Mouse (Mus musculus) forebrain, embryonic 12.5 days (tissue): ENCODE measurements at regions not wholly inside any gene's neighbourhood (a gene's known extent, or its start where the extent isn't known, plus 50 kb on each side); places are given as distances from the start of the nearest gene placed in this dataset.

ENCODE experiments used
- ATAC-seq: fragments of 200-750 bp; cut with Nextera tagmentation; 2 replicates; pipeline ENCODE4 v1.8.0; 2017; ENCODE audit warnings: moderate TSS enrichment; ENCODE audit not compliant: low FRiP score
- H3K27ac ChIP-seq: fragments of 300-500 bp; sonication (generic); 2 replicates; pipeline ENCODE4 v1.5.1; 2016; ENCODE audit warnings: mild to moderate bottlenecking
- H3K27me3 ChIP-seq: fragments of 300-500 bp; sonication (generic); 2 replicates; pipeline ENCODE4 v1.6.1; 2016; ENCODE audit warnings: mild to moderate bottlenecking
- H3K36me3 ChIP-seq: fragments of 300-500 bp; sonication (generic); replicated peaks from 2 replicates; pipeline ENCODE4 v1.6.1; 2016; ENCODE audit warnings: mild to moderate bottlenecking
- H3K4me1 ChIP-seq: fragments of 300-500 bp; sonication (generic); 2 replicates; pipeline ENCODE4 v1.6.1; 2016
- H3K4me2 ChIP-seq: fragments of 300-500 bp; sonication (generic); 2 replicates; pipeline ENCODE4 v1.6.1; 2016; ENCODE audit warnings: mild to moderate bottlenecking, moderate library complexity
- H3K4me3 ChIP-seq: fragments of 300-500 bp; sonication (generic); replicated peaks from 2 replicates; pipeline ENCODE4 v1.5.1; 2016; ENCODE audit warnings: mild to moderate bottlenecking
- H3K9ac ChIP-seq: fragments of 300-500 bp; sonication (generic); 2 replicates; pipeline ENCODE4 v1.6.1; 2016; ENCODE audit warnings: mild to moderate bottlenecking
- H3K9me3 ChIP-seq: fragments of 300-500 bp; sonication (generic); 2 replicates; pipeline ENCODE4 v1.6.1; 2016
- WGBS: fragments of 180-500 bp; shearing (Covaris S2); methylation state at CpG from one replicate; pipeline ENCODE4 v1.1.7; 2016; 5-methylcytosine and 5-hydroxymethylcytosine counted together

- Histone ChIP-seq H3K27ac (no peak overlapping the region), H3K4me1 (0 out of 2 replicates have a peak, but pooled peaks cover 5% of the 10 kb centered on the region), H3K4me3 (no peak overlapping the region), H3K4me2 (no peak overlapping the region), H3K27me3 (no peaks in the 10 kb centered on the region), H3K36me3 (no peaks in the 10 kb centered on the region), H3K9me3 (no peaks in the 10 kb centered on the region), H3K9ac (no peak overlapping the region)
- 94% methylated on average over 1 of the region's 1 CpGs for WGBS
- no peak for ATAC-seq
Measured at GRCm38 (mm10) chr9:74342176-74342575, 232.0 kb downstream of the Wdr72 start.

- H3K9ac ChIP-seq: no peak overlapping the region
- no peaks in the 10 kb centered on the region for H3K27me3 ChIP-seq
- no peak overlapping the region for H3K4me3 ChIP-seq
- H3K27ac ChIP-seq: no peak overlapping the region
- no peaks in the 10 kb centered on the region for H3K36me3 ChIP-seq
- 62% methylated on average over 7 of the region's 7 CpGs for WGBS
- H3K9me3 ChIP-seq: no peaks in the 10 kb centered on the region
- 0 out of 2 replicates have a peak, but pooled peaks cover 5% of the 10 kb centered on the region for H3K4me1 ChIP-seq
- no peak overlapping the region for H3K4me2 ChIP-seq
- ATAC-seq: no peak
Measured at GRCm38 (mm10) chr9:74345027-74345426, 234.9 kb downstream of the Wdr72 start.

- no peaks in the 10 kb centered on the region for H3K9me3 ChIP-seq
- 0 out of 2 replicates have a peak, but pooled peaks cover 5% of the 10 kb centered on the region for H3K4me1 ChIP-seq
- H3K27me3 ChIP-seq: no peaks in the 10 kb centered on the region
- no peak overlapping the region for H3K4me3 ChIP-seq
- no peak overlapping the region for H3K9ac ChIP-seq
- H3K4me2 ChIP-seq: no peak overlapping the region
- no peaks in the 10 kb centered on the region for H3K36me3 ChIP-seq
- H3K27ac ChIP-seq: no peak overlapping the region
- WGBS: 32% methylated on average over 2 of the region's 2 CpGs
- no peak for ATAC-seq
Measured at GRCm38 (mm10) chr9:74348776-74349175, 238.6 kb downstream of the Wdr72 start.

- Histone ChIP-seq H3K27ac (no peak overlapping the region), H3K36me3 (no peaks in the 10 kb centered on the region), H3K4me1 (0 out of 2 replicates have a peak, but pooled peaks cover 4% of the 10 kb centered on the region), H3K9ac (no peak overlapping the region), H3K4me3 (no peak overlapping the region), H3K4me2 (no peak overlapping the region), H3K9me3 (no peaks in the 10 kb centered on the region), H3K27me3 (no peaks in the 10 kb centered on the region)
- 29% methylated on average over 3 of the region's 3 CpGs for WGBS
- ATAC-seq: peak; percentile 60
Measured at GRCm38 (mm10) chr9:74365930-74366438, 255.8 kb downstream of the Wdr72 start.

GRCm38 (mm10) chr9:74376191-74376590 is 266.0 kb downstream of the Wdr72 start:
- no peaks in the 10 kb centered on the region for H3K4me1 ChIP-seq
- H3K9ac ChIP-seq: no peak overlapping the region
- H3K27me3 ChIP-seq: no peaks in the 10 kb centered on the region
- no peak for ATAC-seq
- no peak overlapping the region for H3K4me3 ChIP-seq
- H3K9me3 ChIP-seq: no peaks in the 10 kb centered on the region
- no peak overlapping the region for H3K4me2 ChIP-seq
- H3K36me3 ChIP-seq: no peaks in the 10 kb centered on the region
- no peak overlapping the region for H3K27ac ChIP-seq

GRCm38 (mm10) chr9:74377204-74377603 is 267.0 kb downstream of the Wdr72 start:
- Histone ChIP-seq H3K9ac (no peak overlapping the region), H3K36me3 (no peaks in the 10 kb centered on the region), H3K27ac (no peak overlapping the region), H3K9me3 (no peaks in the 10 kb centered on the region), H3K4me2 (no peak overlapping the region), H3K4me1 (no peaks in the 10 kb centered on the region), H3K27me3 (peaks cover 3% of the 10 kb centered on the region; the same call in 1 of the 2 replicates), H3K4me3 (no peak overlapping the region)
- no peak for ATAC-seq

GRCm38 (mm10) chr9:74384206-74384896 is 274.2 kb downstream of the Wdr72 start:
- Histone ChIP-seq H3K9me3 (no peaks in the 10 kb centered on the region), H3K36me3 (no peaks in the 10 kb centered on the region), H3K4me3 (no peak overlapping the region), H3K4me1 (peaks cover 12% of the 10 kb centered on the region; the same call in 1 of the 2 replicates), H3K27me3 (peaks cover 15% of the 10 kb centered on the region), H3K4me2 (no peak overlapping the region), H3K9ac (no peak overlapping the region), H3K27ac (no peak overlapping the region)
- peak; percentile 60; the same call in 1 of the 2 replicates for ATAC-seq
- 23% methylated on average over 8 of the region's 8 CpGs for WGBS

GRCm38 (mm10) chr9:74425594-74425993 is 315.4 kb downstream of the Wdr72 start:
- 80% methylated on average over 2 of the region's 2 CpGs for WGBS
- H3K36me3 ChIP-seq: no peaks in the 10 kb centered on the region

GRCm38 (mm10) chr9:74449981-74450380 is 339.8 kb downstream of the Wdr72 start:
- Histone ChIP-seq H3K4me2 (no peak overlapping the region), H3K36me3 (no peaks in the 10 kb centered on the region), H3K27ac (no peak overlapping the region), H3K4me1 (no peaks in the 10 kb centered on the region), H3K9ac (no peak overlapping the region), H3K9me3 (no peaks in the 10 kb centered on the region), H3K27me3 (no peaks in the 10 kb centered on the region), H3K4me3 (no peak overlapping the region)
- 82% methylated on average over 5 of the region's 5 CpGs for WGBS
- ATAC-seq: no peak

More at GRCm38 (mm10) chr9:74425594-74425993, 315.4 kb downstream of the Wdr72 start:
- no peak overlapping the region for H3K4me2 ChIP-seq
- ATAC-seq: no peak
- no peaks in the 10 kb centered on the region for H3K9me3 ChIP-seq
- H3K4me3 ChIP-seq: no peak overlapping the region
- H3K9ac ChIP-seq: no peak overlapping the region
- no peaks in the 10 kb centered on the region; the same call in 1 of the 2 replicates for H3K27me3 ChIP-seq
- H3K4me1 ChIP-seq: peaks cover 7% of the 10 kb centered on the region; the same call in 1 of the 2 replicates
- H3K27ac ChIP-seq: no peak overlapping the region

GRCm38 (mm10) chr9:74461084-74461483 is 350.9 kb downstream of the Wdr72 start:
- Histone ChIP-seq H3K27me3 (no peaks in the 10 kb centered on the region), H3K4me1 (no peaks in the 10 kb centered on the region), H3K9me3 (no peaks in the 10 kb centered on the region), H3K27ac (no peak overlapping the region), H3K36me3 (no peaks in the 10 kb centered on the region), H3K4me3 (no peak overlapping the region), H3K9ac (no peak overlapping the region), H3K4me2 (no peak overlapping the region)
- no peak for ATAC-seq
- 37% methylated on average over 2 of the region's 2 CpGs for WGBS

GRCm38 (mm10) chr9:74476830-74477229 is 366.7 kb downstream of the Wdr72 start:
- no peaks in the 10 kb centered on the region for H3K27me3 ChIP-seq
- H3K9me3 ChIP-seq: no peaks in the 10 kb centered on the region
- no peak overlapping the region for H3K4me3 ChIP-seq
- H3K36me3 ChIP-seq: no peaks in the 10 kb centered on the region
- no peak overlapping the region for H3K4me2 ChIP-seq
- no peaks in the 10 kb centered on the region for H3K4me1 ChIP-seq
- 59% methylated on average over 2 of the region's 2 CpGs for WGBS
- no peak overlapping the region for H3K9ac ChIP-seq
- ATAC-seq: no peak
- H3K27ac ChIP-seq: no peak overlapping the region

GRCm38 (mm10) chr9:74479273-74479672 is 369.1 kb downstream of the Wdr72 start:
- Histone ChIP-seq H3K27ac (no peak overlapping the region), H3K9me3 (no peaks in the 10 kb centered on the region), H3K4me3 (no peak overlapping the region), H3K9ac (no peak overlapping the region), H3K4me2 (no peak overlapping the region), H3K4me1 (no peaks in the 10 kb centered on the region), H3K36me3 (no peaks in the 10 kb centered on the region), H3K27me3 (no peaks in the 10 kb centered on the region)
- peak; percentile 53; the same call in 1 of the 2 replicates for ATAC-seq
- 77% methylated on average over 8 of the region's 8 CpGs for WGBS

GRCm38 (mm10) chr9:74513887-74514286 is 347.8 kb upstream of the Onecut1 start:
- no peaks in the 10 kb centered on the region for H3K27me3 ChIP-seq
- H3K9me3 ChIP-seq: no peaks in the 10 kb centered on the region
- ATAC-seq: no peak
- H3K9ac ChIP-seq: no peak overlapping the region
- no peak overlapping the region for H3K27ac ChIP-seq
- no peaks in the 10 kb centered on the region for H3K4me1 ChIP-seq
- H3K4me3 ChIP-seq: no peak overlapping the region
- 84% methylated on average over 2 of the region's 2 CpGs for WGBS
- no peak overlapping the region for H3K4me2 ChIP-seq
- no peaks in the 10 kb centered on the region for H3K36me3 ChIP-seq
